Mouse (Mus musculus) small intestine, adult 2 months (tissue): ENCODE measurements around the gene Slc25a11.

Source experiments
- CTCF ChIP-seq: fragments of 200-500 bp; IDR thresholded peaks from 2 replicates; pipeline ENCODE4 v1.5.1; 2012; ENCODE audit warnings: low read depth, mild to moderate bottlenecking, control low read depth, inconsistent platforms, low read length, moderate library complexity, mixed read lengths; ENCODE audit not compliant: insufficient replicate concordance, insufficient read length; ENCODE audit errors: extremely low read depth
- POLR2A ChIP-seq: fragments of 200-500 bp; IDR thresholded peaks from 2 replicates; pipeline ENCODE4 v1.6.1; 2012; ENCODE audit warnings: low read depth, mild to moderate bottlenecking, control low read depth, inconsistent platforms, low read length, moderate library complexity

DNA sequence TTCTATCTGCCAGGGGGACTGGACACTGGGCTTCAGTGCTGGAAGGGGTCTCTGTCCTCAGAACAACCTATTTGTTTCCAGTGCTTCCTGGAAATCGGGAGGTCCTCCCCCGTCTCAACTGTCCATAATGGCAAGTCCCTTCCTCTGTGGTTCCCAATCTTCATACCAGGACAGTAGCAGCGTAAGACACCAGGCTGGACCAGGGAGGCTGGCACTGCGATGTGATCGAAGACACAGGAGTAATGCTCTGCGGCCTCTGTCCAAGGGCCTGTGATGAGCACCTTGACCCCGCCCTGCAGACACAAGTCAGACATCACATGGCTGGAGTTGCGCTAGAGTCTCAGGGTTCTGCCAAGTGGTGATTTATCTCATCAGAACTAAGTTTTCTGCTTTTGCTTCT lies 32.1 kb upstream of the Slc25a11 start:
- TF ChIP-seq POLR2A = no peak
- no peak for TF ChIP-seq CTCF
